Mouse (Mus musculus) lung, embryonic 16.5 days (tissue): Measurements from ENCODE around the gene Odam. TPM values are rescaled to one million over a fixed set of nuclear protein-coding genes. Genes with fewer than 3 reads are reported as not detected.

Source experiments
- ATAC-seq: fragments of 200-750 bp; cut with Nextera tagmentation; 2 replicates; pipeline ENCODE4 v1.8.0; 2017; ENCODE audit warnings: low read depth, mild to moderate bottlenecking, moderate library complexity
- H3K27ac ChIP-seq: fragments of 300-500 bp; sonication (generic); 2 replicates; pipeline ENCODE4 v1.5.1; 2014; ENCODE audit warnings: mild to moderate bottlenecking, control low read depth, low read length
- H3K27me3 ChIP-seq: fragments of 300-500 bp; sonication (generic); 2 replicates; pipeline ENCODE4 v1.6.1; 2014; ENCODE audit warnings: low read depth, low read length, mixed read lengths; ENCODE audit not compliant: control insufficient read depth, insufficient read depth
- H3K36me3 ChIP-seq: fragments of 300-500 bp; sonication (generic); 2 replicates; pipeline ENCODE4 v1.6.1; 2014; ENCODE audit warnings: low read length; ENCODE audit not compliant: control insufficient read depth, insufficient read depth
- H3K4me1 ChIP-seq: fragments of 300-500 bp; sonication (generic); replicated peaks from 2 replicates; pipeline ENCODE4 v1.6.1; 2014; ENCODE audit warnings: low read length, mixed read lengths; ENCODE audit not compliant: control insufficient read depth, insufficient read depth
- H3K4me2 ChIP-seq: fragments of 300-500 bp; sonication (generic); 2 replicates; pipeline ENCODE4 v1.6.1; 2014; ENCODE audit warnings: low read depth, low read length, control low read depth
- H3K4me3 ChIP-seq: fragments of 300-500 bp; sonication (generic); 2 replicates; pipeline ENCODE4 v1.5.1; 2014; ENCODE audit warnings: mild to moderate bottlenecking, low read length, control low read depth
- H3K9ac ChIP-seq: fragments of 300-500 bp; sonication (generic); 2 replicates; pipeline ENCODE4 v1.6.1; 2014; ENCODE audit warnings: low read length, control low read depth
- H3K9me3 ChIP-seq: fragments of 300-500 bp; sonication (generic); 2 replicates; pipeline ENCODE4 v1.6.1; 2016; ENCODE audit warnings: low read length; ENCODE audit not compliant: control insufficient read depth
- WGBS: fragments of 180-500 bp; shearing (Covaris S2); extraction: QIAGEN DNeasy Blood & Tissue Kit; methylation state at CpG from one replicate; pipeline ENCODE4 v1.1.7; 2014; 5-methylcytosine and 5-hydroxymethylcytosine counted together
- polyA plus RNA-seq: library from polyadenylated mRNA; unstranded; fragments of >200 nt; fragmentation: Nextera tagmentation; extraction: Ambion mirVana; gene quantifications from 2 replicates; pipeline ENCODE4 v1.2.1, GENCODE M21; 2015

The Odam gene
- polyA plus RNA-seq = not detected in 2 replicates

- no peak within 1 kb of the TSS for H3K9ac ChIP-seq
- WGBS = 88% methylated on average over 1 of the region's 1 CpGs
Measured at GRCm38 (mm10) chr5:87884729-87885128, at the start of gene Odam. TSS of gene Odam (plus strand) at chr5:87885029.

GRCm38 (mm10) chr5:87855136-87855716 lies 29.6 kb upstream of the Odam start:
- no peaks in the 10 kb centered on the region for H3K36me3 ChIP-seq
- H3K4me3 ChIP-seq = no peak overlapping the region
- peaks cover 2% of the 10 kb centered on the region; the same call in 1 of the 2 replicates for H3K9me3 ChIP-seq
- no peak overlapping the region for H3K4me2 ChIP-seq
- H3K27me3 ChIP-seq = no peaks in the 10 kb centered on the region
- no peaks in the 10 kb centered on the region for H3K4me1 ChIP-seq
- no peak overlapping the region for H3K9ac ChIP-seq
- ATAC-seq = no peak
- H3K27ac ChIP-seq = no peak overlapping the region
- WGBS = 74% methylated on average over 3 of the region's 3 CpGs

More at GRCm38 (mm10) chr5:87884729-87885128, at the start of gene Odam:
- Histone ChIP-seq H3K4me3 (no peak within 1 kb of the TSS), H3K27ac (no peak within 1 kb of the TSS), H3K9me3 (no peaks in the 10 kb centered on the region), H3K36me3 (no peaks in the 10 kb centered on the region), H3K4me2 (no peak within 1 kb of the TSS), H3K27me3 (no peaks in the 10 kb centered on the region), H3K4me1 (no peaks in the 10 kb centered on the region)
- ATAC-seq = no peak

GRCm38 (mm10) chr5:87870084-87870483 lies 14.7 kb upstream of the Odam start:
- Histone ChIP-seq H3K4me2 (no peak overlapping the region), H3K27me3 (no peaks in the 10 kb centered on the region), H3K27ac (no peak overlapping the region), H3K4me3 (no peak overlapping the region), H3K9ac (no peak overlapping the region), H3K9me3 (no peaks in the 10 kb centered on the region), H3K36me3 (no peaks in the 10 kb centered on the region), H3K4me1 (no peaks in the 10 kb centered on the region)
- WGBS = 66% methylated on average over 2 of the region's 2 CpGs
- ATAC-seq = no peak

GRCm38 (mm10) chr5:87871423-87871822 lies 13.4 kb upstream of the Odam start:
- no peak for ATAC-seq
- WGBS = 30% methylated on average over 4 of the region's 4 CpGs
- Histone ChIP-seq H3K9me3 (no peaks in the 10 kb centered on the region), H3K36me3 (no peaks in the 10 kb centered on the region), H3K27me3 (no peaks in the 10 kb centered on the region), H3K27ac (no peak overlapping the region), H3K9ac (no peak overlapping the region), H3K4me1 (no peaks in the 10 kb centered on the region), H3K4me3 (no peak overlapping the region), H3K4me2 (no peak overlapping the region)

GRCm38 (mm10) chr5:87925372-87925771 lies 40.5 kb downstream of the Odam start, which contains the start of gene Csn3:
TSS of gene Csn3 (plus strand) at chr5:87925579.
- H3K9ac ChIP-seq = no peak within 1 kb of the TSS
- ATAC-seq = no peak
- H3K27me3 ChIP-seq = no peaks in the 10 kb centered on the region
- no peak within 1 kb of the TSS for H3K27ac ChIP-seq
- no peak within 1 kb of the TSS for H3K4me2 ChIP-seq
- no peaks in the 10 kb centered on the region for H3K4me1 ChIP-seq
- no peak within 1 kb of the TSS for H3K4me3 ChIP-seq
- H3K36me3 ChIP-seq = no peaks in the 10 kb centered on the region
- H3K9me3 ChIP-seq = no peaks in the 10 kb centered on the region
- WGBS = 37% methylated on average over 5 of the region's 5 CpGs

- no peak overlapping the region for H3K4me3 ChIP-seq
- no peak for ATAC-seq
- WGBS = 70% methylated on average over 1 of the region's 1 CpGs
Measured at GRCm38 (mm10) chr5:87931603-87932002, 46.8 kb downstream of the Odam start.

GRCm38 (mm10) chr5:87940752-87941151 lies 55.9 kb downstream of the Odam start:
- 40% methylated on average over 3 of the region's 3 CpGs for WGBS
- Histone ChIP-seq H3K27me3 (no peaks in the 10 kb centered on the region), H3K9me3 (no peaks in the 10 kb centered on the region)

More at GRCm38 (mm10) chr5:87931603-87932002, 46.8 kb downstream of the Odam start:
- no peaks in the 10 kb centered on the region for H3K36me3 ChIP-seq
- H3K27me3 ChIP-seq = no peaks in the 10 kb centered on the region
- H3K4me2 ChIP-seq = no peak overlapping the region
- H3K9ac ChIP-seq = no peak overlapping the region
- H3K9me3 ChIP-seq = no peaks in the 10 kb centered on the region
- no peaks in the 10 kb centered on the region for H3K4me1 ChIP-seq
- H3K27ac ChIP-seq = no peak overlapping the region

GRCm38 (mm10) chr5:87942515-87942914 lies 57.7 kb downstream of the Odam start:
- Histone ChIP-seq H3K9me3 (no peaks in the 10 kb centered on the region), H3K4me1 (no peaks in the 10 kb centered on the region), H3K4me3 (no peak overlapping the region), H3K27ac (no peak overlapping the region), H3K4me2 (no peak overlapping the region), H3K36me3 (no peaks in the 10 kb centered on the region), H3K27me3 (no peaks in the 10 kb centered on the region), H3K9ac (no peak overlapping the region)
- no peak for ATAC-seq

More at GRCm38 (mm10) chr5:87940752-87941151, 55.9 kb downstream of the Odam start:
- H3K4me3 ChIP-seq = no peak overlapping the region
- H3K36me3 ChIP-seq = no peaks in the 10 kb centered on the region
- H3K4me2 ChIP-seq = no peak overlapping the region
- H3K9ac ChIP-seq = no peak overlapping the region
- ATAC-seq = no peak
- no peak overlapping the region for H3K27ac ChIP-seq
- H3K4me1 ChIP-seq = no peaks in the 10 kb centered on the region
